Mouse (Mus musculus) heart, postnatal 36 days (tissue): ENCODE data around the gene Igf2r. TPM values are rescaled to one million over a fixed set of nuclear protein-coding genes. Genes with fewer than 3 reads are reported as not detected.
A peak's percentile ranks its signal among the peaks of the same experiment; 100 is the strongest.

Experiments
- DNase-seq, 2 experiments: peaks; one replicate each; pipeline ENCODE4 v3.0.0; 2021 to 2022
- intact Hi-C: fragments of 180-260 bp; cut with DNase I; formaldehyde crosslinking; loops from one replicate; pipeline ENCODE4 v1.15.1; 2025
- total RNA-seq, 2 experiments: library from RNA; stranded (reverse); gene quantifications; 2 replicates each; pipeline ENCODE4 v1.2.3; 2021

Gene Igf2r
- total RNA-seq, 2 experiments from 2014 or later, result 109 to 113 TPM

DNA sequence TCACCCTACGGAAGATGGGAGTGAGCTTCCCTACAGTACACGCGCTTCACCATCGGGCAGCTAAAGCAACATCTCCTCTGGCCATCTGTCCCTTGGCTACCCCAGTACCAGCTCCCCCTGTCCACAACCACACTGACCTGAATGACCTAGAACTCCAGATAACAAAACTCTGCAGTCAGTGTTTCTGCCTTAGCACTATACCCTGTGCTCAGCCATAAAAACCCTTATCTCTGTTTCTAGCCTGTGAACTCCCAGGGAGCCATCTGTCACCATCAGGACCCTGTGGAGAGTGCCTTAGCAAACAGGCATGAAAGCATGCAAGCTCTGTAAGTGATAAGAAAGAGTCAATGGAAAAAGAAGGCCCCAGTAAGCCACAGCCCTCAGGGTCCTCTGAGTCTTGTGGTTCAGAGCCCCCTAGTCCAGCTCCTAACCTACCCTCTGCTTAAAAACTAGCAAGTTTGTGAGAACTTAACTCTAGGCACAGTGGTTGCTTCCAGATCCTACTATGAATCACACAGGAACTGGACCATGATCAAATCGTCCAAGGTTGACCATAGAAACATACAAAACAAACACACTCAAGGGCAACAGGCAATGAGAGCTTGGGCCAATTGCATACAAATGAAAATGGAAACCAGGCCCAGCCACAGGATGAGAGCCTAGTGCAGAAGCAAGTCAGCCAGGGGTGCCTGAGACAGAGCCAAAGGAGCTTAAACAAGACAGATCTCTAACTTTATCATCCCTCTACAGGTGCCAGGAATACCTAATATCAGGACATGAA, 45.3 kb downstream of the Igf2r start:
- peak; percentile 51 to 56 for DNase-seq

DNA sequence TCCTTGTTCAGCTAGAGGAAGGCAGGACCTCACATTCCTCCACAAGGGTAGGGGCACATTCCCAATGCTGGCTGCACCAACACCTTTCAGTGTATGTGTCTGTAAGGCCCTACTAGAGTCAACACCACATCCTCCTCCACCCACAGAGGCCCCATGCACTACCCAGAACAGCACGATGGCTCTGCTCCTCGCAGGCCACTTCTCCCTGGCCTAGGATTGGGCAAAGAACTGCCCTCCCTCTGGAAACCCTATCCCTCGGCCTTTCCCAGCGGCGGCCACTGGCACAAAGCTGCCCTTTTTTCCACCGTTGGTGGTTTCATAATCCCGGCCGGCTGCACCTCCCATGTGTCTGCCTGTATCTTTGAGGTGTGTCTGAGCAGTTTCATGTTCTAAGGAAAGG, 46.8 kb downstream of the Igf2r start:
- peak; percentile 44 to 52 for DNase-seq
- intact Hi-C loops, result no loop called here

More for the DNA sequence above, 45.3 kb downstream of the Igf2r start:
- intact Hi-C loops, result no loop called here

DNA sequence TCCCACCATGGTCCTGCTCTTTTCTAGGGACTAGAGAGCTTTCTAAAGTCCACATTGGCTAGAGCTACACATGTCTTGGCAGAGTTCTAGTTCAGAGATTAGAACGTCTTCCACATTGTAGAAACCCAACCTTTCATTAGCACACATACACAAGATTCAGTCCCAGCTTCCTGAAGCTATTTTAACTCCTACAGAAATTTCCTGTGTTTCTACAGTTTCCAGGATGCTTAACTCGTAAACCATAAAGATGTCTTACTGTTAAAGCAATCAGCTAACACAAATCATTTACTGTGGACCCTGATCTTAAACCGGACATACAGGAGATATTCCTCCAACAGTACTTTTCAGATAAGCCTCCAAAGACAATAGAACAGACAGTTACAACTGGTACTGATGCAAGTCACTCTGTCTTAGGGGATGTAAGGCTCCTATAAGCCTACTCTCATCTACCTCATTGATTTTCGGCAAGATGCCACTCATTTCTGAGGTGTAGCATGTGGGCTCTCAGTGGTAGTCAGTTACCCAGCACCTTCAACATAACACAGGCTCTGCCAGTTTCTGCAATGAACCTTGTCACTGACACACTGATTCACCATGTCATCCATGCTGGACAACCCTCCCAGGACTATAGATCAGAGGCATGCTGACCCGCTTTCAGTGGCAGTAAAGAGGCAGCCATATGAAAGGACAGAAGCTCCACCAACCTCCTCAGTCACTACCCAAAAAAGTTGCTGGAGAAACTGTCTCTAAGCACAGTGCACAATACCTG, 48.2 kb downstream of the Igf2r start:
- intact Hi-C loops, result no loop called here
- DNase-seq, result no peak

DNA sequence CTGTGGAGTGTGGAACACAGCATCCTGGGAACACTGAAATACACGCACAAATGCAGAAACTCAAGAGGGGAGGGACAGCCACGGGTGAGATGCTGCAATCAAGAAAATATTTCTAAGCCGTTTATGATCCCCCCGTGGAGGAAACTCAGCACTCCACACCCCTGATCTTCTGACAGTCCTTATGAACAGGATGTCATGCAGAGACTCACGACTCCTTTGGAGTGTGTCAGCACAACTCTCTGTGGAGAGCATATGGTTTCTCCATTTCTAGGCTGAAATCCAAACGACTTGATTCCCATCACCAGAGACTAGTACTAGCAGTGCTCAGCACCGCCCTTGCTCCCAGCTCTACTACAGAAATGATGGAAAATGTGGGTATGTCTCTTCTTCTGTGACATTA, 51.2 kb downstream of the Igf2r start:
- intact Hi-C loops, result loop anchor here (2.0 kb wide), 1 partner anchor 19 kb away; no protein-coding TSS in a partner anchor
- DNase-seq, result no peak

DNA sequence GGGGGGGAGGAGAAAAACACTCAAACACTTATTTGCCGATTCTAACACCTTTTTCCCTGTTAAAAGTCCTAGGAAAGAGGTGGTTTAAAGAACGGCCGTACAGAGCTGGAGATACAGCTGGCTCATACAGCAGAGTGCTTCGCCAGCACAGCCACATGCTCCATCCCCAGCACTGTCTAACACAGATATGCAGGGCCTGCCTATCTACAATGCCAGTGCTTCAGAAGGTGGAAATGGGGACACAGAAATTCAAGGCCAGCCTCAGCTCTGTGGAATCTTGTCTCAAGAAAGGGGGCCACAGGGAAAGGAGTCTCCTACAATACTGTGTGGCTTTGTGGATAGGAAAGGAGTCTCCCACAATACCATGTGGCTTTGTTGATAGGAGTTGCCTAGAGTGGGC, 52.0 kb downstream of the Igf2r start:
- intact Hi-C loops, result no loop called here
- DNase-seq, result no peak

DNA sequence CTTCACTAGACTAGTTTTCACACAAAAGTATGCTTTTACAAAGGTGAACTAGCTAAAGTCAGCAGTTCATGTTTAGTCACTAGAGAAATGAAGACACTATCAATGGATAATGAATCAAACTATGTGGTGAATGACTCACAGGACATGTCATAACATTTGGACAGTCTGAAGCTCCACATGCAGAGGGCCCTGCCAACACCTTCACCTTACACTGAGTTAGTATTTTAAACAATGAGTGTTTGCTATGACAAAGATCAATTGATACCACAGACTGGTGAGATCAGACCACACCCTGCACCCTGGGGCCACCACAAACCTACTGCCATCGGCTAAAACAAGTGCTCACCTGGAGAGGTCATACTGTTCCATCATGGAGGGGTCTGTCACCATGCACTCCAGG, 54.4 kb downstream of the Igf2r start:
- intact Hi-C loops, result no loop called here
- DNase-seq, result no peak

DNA sequence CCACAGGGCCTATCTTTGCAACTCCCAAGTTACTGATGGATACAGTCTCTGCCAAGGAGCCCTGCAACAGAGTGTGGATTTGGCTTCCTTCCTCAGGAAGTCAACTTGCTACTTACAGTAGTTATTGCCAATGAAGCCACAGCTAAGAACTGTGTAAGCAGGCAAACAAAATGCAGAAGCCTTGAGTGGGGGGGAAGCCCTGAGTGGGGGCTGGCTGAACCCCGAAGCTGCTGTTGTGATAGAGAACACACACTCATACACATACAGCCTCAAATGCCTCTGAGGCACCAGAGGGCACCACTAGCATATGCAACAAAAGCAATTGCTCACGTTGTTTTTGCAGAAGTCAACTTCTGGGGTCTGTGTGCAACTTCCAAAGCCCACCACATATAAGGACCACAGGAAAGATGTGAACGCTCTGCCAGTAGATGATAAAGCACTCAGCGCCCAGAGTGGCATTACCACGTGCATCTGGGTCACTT, 55.3 kb downstream of the Igf2r start:
- intact Hi-C loops, result loop anchor here (1.0 kb wide), 1 partner anchor 96 kb away; no protein-coding TSS in a partner anchor

DNA sequence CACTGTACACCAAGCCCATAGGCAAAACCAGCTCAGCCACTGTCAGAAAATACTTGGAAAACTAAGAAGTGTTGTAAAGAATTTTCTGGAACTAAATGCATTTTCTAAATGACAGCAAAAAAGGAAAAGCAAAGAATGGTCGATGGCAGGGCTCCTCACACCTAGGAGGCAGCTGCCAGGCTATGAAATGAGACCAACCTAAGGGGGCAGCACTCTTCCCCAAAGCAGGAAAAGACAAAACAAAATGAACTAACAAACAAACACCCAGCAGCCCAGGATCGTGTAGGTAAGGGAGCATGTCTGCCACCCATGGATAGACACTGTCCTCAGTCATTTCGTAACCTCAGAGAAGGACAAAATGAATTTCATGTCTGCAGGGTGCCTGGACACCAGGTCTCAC, 56.5 kb downstream of the Igf2r start:
- no peak for DNase-seq
- intact Hi-C loops, result no loop called here

More for the DNA sequence above, 55.3 kb downstream of the Igf2r start:
- peak in 1 of 2 experiments; percentile 24 for DNase-seq

DNA sequence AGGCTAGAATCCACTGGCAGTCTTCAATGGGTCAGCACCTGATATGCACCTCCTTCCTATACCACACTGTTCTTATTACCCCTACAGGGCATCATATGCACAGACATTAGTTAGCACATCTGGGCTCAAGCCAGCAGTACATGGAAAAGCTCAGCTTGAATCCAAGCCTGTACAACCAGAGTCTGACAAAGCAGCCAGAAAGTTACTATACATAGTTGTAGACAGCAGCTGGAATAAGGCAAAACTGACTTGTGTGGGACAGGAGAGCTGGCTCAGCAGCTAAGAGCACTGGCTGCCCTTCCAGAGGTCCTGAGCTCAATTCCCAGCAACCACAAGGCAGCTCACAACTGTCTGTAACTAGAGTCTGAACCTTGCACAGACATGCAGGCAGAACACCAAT, 57.3 kb downstream of the Igf2r start:
- DNase-seq, result no peak
- intact Hi-C loops, result no loop called here

DNA sequence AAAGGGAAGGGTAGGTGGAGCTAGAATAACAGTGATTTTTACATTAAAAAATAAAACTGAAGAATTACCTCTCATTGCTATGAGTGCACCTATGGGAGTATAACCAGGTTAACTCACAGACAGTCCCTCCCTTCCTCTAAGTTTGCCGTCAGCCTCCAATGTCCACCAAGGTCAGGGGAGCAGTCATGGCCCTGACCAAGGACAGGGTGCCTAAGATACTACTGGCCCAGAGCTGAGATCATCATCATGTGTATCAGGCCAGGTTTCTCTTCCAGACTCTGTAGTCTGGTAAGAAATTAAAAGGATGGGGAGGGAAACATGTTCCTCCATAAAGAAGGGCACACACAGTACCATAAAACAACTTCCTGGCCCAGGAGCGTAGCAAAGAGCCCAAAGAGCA, 58.5 kb downstream of the Igf2r start:
- no peak for DNase-seq
- intact Hi-C loops, result no loop called here

DNA sequence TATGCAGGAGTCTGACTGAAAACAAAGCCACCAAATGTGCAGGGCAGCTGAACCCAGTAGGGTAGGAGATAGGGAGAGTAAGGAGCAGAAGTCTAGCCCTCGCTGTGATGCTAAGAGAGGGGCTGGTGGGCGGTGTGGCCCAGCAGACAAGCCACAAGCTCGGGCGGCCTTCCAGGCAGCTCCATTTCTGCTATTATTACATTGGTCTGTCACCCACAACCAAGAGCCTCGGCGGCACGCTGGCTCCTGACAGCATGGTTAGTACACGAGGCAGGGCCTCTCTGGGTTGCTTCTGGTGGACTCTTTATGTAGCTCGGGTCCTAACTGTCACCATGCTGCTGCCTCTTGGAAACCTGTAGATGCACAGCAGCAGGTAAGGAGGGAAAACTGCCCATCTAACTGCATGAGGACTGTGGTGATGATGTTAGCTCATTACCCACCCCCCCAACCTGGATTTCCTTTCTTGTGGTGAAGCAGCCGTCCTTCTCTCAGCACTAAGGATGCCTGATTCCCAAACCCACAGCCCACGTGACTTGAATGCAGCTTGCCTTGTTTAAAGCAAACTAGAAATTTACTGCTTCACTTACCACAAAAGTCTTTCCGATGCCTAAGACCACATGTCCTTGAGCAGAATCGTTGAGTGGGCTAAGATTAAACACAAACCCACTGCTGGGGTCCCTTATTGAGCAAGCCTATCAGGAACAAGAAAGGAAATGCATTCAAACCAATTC, 59.2 kb downstream of the Igf2r start:
- no peak for DNase-seq
- intact Hi-C loops, result no loop called here

DNA sequence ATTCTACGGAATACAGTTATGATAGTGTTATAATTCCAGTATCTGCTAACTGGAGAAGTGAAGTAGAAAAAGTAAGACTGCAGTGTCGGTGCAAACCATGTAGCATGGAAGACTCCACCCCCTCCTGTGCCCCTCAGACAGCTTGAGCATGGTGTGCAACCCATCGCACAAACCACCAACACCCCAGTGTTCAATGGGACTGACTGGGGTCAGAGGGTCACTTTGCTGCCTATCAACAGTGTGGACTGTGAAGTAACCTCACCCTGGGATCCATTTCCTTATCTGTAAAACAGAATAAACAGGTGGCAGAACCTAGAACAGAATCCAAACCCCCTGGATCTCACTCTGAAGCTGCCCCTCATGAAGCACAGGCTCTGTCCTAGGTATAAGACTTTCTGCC, 61.1 kb downstream of the Igf2r start:
- intact Hi-C loops, result no loop called here
- DNase-seq, result no peak

DNA sequence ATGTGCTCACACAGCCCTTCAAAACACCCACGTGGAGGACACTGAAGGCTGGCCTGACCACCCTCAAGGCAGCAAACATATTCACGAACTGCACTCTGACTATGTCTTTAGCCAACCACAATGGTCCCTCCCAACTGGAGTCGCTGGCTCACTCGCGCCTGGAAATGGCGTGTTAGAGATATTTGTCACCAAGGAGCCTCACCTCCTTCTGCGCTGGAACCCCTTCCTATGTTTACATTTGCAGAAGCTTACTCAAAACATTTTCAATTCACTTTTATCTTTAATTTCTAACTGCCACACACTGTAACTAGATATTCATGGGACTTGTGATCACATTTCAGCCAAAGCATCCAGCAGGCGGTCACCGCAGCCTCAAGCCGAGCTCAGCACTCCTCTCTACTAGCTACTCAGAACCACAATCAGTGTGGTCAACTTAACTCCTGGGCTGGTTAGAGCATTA, 62.8 kb downstream of the Igf2r start:
- intact Hi-C loops, result no loop called here
- DNase-seq, result no peak

DNA sequence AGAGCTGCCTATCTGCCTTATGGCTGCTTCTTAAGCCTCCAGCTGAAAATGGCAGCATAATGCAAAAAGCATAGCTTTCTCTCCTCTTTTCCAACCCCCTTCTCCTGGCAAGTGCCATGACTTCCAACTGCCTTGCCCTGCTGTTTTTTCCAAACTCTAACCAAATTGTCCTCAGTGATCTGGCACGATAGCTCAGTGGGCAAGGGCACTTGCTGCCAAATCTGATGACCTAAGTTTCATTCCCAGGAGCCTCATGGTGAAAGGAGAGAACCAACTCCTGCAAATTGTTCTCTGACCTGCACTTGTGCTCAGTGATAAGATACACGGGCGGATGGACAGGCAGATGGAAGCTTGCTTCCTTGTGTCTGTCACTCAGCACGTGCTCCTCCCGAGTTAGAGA, 66.6 kb downstream of the Igf2r start:
- no peak for DNase-seq
- intact Hi-C loops, result no loop called here

DNA sequence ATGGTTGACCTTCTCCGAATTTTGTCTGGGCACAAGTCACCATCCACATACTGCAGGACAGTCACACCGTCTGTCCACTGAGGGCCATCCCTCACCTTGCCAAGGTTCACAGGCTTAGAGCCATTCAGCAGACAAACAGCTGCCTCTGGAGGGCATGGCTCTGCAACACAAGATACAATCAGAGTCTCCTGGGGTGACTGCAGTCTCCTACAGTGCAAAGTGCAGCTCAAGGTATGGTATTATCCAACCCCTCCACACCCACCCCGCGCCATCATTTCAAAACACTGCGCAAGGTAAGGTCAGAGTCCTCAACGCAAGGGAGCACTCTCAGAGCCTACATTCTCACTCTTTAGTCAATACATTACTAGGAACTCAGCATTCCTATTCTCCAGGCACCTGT, 69.1 kb downstream of the Igf2r start:
- intact Hi-C loops, result no loop called here
- no peak for DNase-seq

DNA sequence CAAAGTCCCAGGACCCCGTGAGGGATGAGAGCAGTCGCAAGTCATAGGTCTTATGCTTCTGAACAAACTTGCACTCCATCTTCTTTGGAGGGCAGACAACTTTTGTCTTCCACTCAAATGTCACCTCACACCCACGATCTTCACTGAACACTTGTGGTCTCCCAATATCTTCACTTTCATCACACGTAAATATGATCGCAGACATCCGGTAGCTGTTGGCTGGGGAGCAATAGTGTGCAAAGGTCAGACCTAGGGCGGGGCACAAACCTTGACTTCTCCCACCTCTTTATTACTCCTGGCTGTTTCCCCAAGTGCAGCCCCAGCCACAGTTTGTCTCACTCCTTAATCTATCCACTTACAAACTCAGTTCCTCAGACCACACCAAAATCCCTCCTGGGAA, 77.6 kb downstream of the Igf2r start:
- DNase-seq, result no peak
- intact Hi-C loops, result no loop called here

DNA sequence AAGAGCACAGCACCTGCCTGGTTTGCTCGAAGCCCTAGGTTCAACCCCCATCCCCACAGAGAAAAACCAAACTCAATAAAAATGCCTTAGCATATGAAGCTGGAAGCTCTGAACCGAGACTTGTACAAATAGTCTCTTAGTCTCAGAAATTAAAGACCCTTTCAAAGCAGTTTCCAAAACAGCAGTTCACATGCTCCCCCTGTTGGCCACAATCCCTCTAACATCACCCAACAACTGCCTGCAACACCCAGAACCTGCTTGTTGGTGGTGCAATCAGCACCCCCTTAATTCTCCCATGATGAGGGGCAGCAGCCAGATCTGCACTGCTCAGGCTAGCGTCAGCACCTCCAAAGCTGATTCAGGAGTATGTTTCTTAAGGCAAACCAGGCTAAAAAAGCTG, 79.9 kb downstream of the Igf2r start:
- intact Hi-C loops, result no loop called here
- peak; percentile 37 to 41 for DNase-seq

DNA sequence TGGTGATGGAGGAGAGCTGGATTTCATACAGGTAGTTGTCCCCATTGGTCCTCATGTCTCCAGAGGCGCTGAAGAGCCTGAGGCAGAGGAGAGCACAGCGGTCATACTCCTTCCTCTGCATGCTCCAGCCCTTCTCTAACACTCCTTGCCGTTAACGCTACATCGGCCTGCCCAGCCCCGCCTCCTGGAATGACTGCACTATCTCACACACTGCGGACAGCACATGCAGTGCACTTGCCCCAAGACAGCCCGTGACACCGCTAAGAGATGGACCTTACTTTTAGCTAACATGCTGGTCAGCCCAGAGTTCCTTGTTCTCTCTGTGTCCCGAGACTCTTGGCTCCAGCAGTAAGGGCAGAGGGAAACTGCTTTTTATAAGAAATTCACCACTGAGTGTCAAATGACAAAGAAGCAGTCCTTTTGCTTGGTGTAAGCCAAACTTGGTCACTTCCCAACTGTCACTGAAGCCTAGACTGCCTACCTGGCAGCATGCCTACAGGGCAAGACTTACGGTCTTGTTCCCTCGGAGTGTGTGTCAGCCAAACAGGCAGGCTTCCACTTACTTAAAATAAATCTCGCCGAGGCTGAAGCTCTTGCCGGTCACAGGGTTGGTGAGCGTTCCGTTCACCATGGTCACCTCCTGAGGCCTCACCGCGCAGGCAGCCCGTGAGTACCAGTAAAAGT, 80.9 kb downstream of the Igf2r start:
- intact Hi-C loops, result no loop called here
- DNase-seq, result peak; percentile 56 to 71

DNA sequence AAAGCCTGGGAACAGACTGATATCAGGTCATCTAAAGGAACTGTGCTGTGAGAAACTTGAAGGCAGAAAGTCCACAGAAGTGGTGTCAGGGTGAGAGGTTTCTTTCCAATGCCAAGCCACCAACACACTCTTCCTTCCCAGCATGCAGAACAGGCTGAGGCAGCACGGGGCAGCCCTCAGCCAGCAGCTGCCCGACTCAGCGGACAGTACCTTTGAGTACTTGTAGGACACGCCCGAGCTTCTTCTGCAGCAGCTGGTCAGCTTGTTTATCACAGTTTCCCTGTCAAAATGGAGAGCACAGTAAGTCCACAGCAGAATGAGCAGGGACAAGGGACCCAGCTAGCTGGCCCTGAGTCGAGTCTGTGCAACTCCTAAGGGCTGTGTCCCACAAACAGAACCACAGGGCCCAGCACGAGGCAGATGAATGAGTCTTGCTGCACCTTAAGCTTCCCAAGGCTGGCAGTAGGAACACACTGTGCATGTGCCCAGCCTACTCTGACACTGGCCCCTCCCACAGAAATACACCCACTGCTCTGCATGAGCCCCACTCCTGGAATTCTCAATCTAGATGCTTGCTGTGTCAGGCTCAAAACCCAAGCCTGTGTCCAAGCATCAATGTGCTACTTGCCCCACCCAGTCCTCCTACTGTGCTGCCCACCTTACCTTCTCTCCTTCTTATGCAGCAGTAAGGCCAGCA, 84.4 kb downstream of the Igf2r start:
- intact Hi-C loops, result no loop called here
- DNase-seq, result no peak

DNA sequence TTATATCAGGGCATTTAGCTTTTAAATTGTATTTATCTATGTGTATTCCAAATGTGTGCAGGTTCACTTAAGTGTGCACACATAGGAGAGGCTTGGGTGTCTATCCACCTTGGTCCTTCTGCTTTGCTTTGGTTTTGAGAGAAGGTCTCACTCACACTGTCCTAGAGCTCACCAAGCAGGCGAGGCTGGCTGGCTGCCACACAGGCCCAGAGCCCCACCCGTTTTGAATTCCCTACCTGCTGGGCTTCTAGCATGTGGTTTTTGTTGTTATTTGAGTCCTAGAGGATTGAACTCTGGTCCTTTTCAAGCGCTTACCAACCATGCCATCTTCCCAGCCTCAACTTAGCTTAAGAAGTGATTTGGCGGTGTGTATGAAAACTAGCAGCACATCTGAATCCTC, 85.1 kb downstream of the Igf2r start:
- DNase-seq, result peak; percentile 34
- intact Hi-C loops, result no loop called here
